Mouse (Mus musculus) cerebellum, adult 2 months (tissue): ENCODE results near the gene Tnp2.

ENCODE experiments used
- CTCF ChIP-seq: fragments of 200-500 bp; IDR thresholded peaks from 2 replicates; pipeline ENCODE4 v1.5.1; 2011; ENCODE audit warnings: low read depth, mild to moderate bottlenecking, control low read depth, low read length, moderate library complexity, borderline replicate concordance; ENCODE audit not compliant: insufficient read depth
- POLR2A ChIP-seq: fragments of 200-500 bp; IDR thresholded peaks from 2 replicates; pipeline ENCODE4 v1.6.1; 2011; ENCODE audit warnings: low read length, control low read depth, borderline replicate concordance; ENCODE audit not compliant: insufficient read depth

DNA sequence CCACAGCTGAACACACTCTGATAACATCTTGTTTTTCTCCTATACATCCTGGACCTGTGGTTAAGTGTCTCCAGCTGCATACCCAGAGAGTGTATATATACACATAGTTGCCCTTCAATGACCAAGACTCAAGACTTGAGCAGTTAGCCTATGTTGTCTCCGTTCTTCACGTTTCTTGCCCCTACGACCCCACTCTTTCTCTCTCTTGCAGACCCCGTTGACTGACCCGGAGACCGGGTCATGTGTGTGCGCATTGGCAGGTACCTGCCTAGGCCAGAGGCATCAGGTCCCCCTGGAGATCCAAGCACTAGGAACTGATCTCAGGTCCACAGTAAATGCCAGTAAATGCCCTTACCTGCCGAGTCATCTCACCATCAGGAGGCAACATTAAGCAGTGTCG is 38.8 kb upstream of the Tnp2 start:
- TF ChIP-seq POLR2A (no peak), CTCF (no peak)
